Mouse (Mus musculus): ENCODE measurements around the gene Emc6.

GRCm38 (mm10) chr11:73175612-73176011 lies 1.2 kb downstream of the Emc6 start:
- TF ChIP-seq POLR2A (IDR thresholded peaks at IDR 0.05; ENCODE audit: low read depth, low read length) (no peak), CTCF (IDR thresholded peaks at IDR 0.05; ENCODE audit: extremely low read depth, insufficient read depth, insufficient read length, insufficient replicate concordance) (no peak)

Measured in spleen, adult 2 months (tissue).